Mouse (Mus musculus) frontal cortex, postnatal 14 days (tissue): ENCODE measurements around the gene Nrk.

ENCODE experiments used
- DNase-seq, 2 experiments: peaks; one replicate each; pipeline ENCODE4 v3.0.0; 2022; ENCODE audit warnings: low spot score in 2 of 2

Gene Nrk

DNA sequence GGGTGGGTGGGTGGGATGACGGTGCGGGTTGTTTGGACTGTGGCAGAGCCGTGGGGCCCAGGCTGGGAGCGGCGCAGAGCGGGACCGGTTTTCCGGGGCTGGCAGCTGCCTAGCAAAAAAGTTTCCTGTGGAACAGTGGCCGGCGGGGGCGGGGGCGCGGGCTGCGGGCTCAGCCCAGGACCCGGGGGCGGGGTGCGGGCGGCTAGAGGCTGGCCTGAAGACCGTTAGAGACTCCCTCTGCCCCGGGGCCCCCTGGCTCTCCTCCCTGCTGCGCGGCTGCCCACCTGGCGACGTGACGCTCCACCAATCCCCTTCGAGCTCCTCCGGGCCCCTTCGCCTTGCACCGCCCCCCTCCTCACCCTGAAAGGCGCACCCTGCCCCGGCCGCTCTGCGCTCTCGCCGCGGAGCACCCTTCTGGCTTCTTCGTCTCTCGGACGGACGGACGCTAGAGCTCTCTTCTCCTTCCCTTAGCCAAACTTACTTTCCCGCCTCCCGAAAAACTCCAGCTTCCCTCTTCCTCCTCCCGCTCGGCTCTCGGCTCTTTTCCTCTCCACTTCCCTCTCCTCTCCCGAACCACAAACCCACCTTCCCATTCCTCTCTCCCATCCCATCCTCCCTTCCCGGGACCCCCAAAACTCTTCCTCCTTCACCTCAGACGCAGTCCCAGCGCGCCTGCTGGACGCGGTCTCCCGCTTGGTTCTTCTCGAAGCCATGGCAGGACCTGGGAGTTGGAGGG is at the start of gene Nrk:
Gene Nrk, plus strand, starts transcription at position 390 of the 736 bp plus-strand sequence.
- no peak for DNase-seq

DNA sequence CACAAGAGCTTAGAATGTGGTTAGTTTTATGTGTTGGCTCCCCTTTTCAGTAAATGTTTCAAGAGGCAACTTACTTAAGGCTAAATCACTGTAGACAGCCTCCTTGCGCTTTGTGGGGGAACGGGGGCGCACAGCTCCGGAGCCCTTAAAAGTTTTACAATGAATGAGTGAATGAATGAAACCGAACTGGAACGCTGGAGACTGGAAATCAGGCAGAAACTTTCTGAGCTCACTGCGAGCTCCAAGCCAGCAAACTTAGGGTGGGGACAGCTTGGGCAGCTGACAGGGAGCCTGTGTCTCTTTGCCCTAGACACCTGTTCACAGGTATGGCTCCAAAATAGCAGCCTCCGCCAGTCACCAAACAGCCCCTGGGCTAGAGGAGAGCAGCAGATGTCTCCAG is 864 bp upstream of the Nrk start:
- DNase-seq = no peak

DNA sequence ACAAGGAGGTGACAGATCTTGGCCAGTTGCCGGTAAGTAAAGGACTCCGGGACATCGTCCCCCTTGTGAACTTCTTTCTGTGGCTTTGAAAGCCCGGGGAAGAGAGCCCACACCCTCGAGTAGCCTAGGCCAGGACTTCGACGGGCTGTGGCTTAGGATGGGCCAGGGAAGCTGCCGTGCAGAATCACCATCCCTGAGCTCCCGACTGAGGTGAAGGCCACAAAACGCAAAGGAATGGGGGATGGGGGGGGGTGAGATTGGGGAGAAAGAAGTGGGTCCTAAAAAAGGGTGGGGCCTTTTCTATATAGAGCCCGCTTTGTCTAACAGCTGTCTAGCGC is 516 bp downstream of the Nrk start:
- DNase-seq = no peak

- no peak for DNase-seq
These were observed 4.8 kb downstream of the Nrk start for GRCm38 (mm10) chrX:138919030-138919429.

DNA sequence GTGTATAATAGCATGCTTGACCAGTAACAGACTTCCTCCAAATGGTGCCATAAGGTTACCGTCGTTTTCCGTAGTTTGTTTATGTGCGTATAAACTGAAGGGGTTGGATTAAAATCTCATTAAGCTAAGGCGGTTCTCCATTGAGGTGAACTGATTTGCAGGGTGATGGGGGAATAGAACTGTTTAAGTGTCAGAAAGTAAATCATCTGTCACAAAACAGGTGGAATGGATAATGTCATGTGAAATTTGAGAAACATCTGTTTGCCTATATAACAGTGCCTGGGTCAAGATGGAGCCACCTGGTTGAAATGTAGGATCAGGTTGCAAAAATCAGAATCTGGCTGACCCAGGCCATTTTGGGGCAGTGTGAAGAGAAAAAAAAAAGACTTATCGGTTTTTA is 29.7 kb downstream of the Nrk start:
- no peak for DNase-seq

- no peak for DNase-seq
These were observed 46.5 kb downstream of the Nrk start for GRCm38 (mm10) chrX:138960713-138961112.

GRCm38 (mm10) chrX:138978501-138978900 is 64.3 kb downstream of the Nrk start:
- no peak for DNase-seq

DNA sequence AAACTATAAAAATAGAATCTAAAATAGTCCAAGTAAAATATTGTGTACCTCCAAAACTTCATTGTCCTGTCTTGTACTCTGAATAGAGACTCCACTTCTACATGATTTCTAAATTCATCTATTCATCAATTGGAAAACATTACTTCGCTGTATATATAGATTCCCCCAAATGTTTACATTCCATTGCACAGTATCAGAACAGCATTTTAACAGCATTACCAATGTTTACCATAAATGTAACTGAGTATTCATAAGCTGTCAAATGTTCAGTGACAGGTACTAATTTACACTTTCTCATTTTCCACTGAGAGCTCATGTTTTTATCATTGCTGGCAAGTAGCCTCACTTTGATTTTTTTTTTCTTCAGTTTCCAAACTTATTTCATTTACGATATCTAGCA is 65.0 kb downstream of the Nrk start:
- no peak for DNase-seq

DNA sequence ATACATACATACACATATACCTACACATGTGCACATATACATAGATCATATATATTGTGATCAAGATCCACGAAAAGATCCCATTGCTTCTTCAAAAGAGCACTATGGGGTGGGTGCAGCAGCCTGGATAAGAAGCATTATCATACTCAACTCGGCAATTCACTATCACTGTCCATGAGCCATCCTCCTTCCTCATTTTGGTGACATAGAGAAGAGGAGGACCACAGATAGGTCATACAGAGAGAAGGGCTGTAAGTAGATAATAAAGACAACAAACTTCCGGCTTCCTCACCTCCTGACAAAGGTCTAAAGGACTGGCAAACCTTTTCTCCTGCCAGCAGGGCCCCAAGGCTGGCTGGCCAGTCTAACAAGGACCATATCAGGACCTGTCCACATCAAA is 100.3 kb downstream of the Nrk start:
- no peak for DNase-seq

DNA sequence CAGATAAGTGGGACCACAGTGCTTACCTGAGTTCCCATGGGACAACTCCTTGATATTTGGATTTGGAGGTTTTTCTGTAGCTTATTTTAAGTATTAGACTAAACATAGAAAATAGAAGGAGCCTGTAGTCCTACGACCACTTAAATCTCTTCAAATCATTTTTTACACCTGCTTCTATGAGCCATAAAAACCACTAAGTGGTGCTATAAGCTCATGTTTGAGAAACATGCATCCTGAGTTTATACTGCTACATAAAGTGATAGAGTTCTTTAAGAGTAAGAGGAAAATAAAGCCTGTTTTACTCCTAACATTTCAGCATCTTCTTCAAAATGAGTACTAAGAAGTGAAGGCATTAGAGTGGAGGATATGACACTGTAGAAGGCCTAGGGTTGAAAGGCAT is 102.3 kb downstream of the Nrk start:
- DNase-seq = no peak

DNA sequence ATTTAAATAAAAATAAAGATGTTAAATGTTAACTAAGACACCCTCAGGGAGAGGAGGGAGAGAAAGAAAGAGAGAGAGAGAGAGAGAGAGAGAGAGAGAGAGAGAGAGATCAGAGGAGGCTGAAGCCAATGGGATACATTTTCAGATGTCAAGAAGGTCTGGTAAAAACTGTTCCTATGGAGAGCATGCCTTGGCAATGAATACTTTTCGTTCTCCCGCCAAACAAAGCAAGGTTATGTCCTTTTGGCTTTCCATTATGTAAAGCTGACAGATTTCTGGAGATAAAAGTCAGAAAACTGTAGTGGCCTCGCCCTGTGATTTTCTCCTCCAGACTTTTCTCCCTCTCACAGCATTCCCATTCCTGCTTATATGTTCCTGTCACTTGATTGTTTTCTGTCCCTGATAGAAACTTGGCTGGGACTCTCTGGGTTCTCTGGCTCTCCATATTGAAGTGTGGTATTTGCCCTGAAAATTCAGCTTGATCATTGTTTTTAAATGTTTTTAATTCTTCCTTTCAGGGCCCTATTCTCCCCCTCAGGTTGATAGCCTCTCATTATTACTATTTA is 112.4 kb downstream of the Nrk start:
- DNase-seq = no peak

DNA sequence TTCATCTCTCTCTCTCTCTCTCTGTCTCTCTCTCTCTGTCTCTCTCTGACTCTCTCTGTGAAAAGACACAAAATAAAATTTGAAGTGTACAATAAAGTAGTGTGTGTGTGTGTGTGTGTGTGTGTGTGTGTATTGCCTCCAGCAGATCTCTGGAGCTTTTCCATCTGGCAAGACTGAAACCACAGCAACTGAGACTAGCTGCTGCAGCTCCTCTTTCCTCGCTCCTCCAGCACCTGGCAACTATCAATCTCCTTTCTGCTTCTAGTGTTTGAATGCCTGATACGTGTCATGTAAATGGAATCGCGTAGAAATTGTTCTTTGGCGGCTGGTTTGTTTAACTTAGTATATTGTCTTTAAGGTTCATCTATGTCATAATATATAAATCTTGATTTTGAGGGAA is 113.1 kb downstream of the Nrk start:
- DNase-seq = no peak

DNA sequence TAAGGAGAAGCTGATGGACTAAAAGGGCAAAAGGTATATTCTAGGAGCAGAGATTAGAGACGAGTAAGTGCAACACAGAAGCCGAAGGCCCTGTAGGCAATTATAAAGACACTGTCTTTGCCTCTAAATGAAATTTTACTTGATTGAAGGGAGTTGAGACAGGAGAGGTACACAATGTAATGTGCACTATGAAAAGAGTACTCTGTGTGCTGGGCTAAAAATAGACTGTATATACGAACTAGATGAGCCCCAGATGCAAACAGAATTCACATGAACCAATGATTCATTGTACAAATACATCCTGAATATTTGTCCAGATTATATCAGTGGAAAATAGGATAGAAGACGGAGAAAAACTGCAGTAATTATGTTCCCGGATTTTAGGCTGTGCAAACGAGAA is 113.7 kb downstream of the Nrk start:
- DNase-seq = no peak

- DNase-seq = no peak
These were observed 123.4 kb downstream of the Nrk start for GRCm38 (mm10) chrX:139037666-139038065.

GRCm38 (mm10) chrX:139039314-139039713 is 125.1 kb downstream of the Nrk start:
- DNase-seq = no peak

- DNase-seq = no peak
These were observed 126.9 kb downstream of the Nrk start for GRCm38 (mm10) chrX:139041148-139041547.

- DNase-seq = no peak
These were observed 137.7 kb downstream of the Nrk start for GRCm38 (mm10) chrX:139051976-139052375.

DNA sequence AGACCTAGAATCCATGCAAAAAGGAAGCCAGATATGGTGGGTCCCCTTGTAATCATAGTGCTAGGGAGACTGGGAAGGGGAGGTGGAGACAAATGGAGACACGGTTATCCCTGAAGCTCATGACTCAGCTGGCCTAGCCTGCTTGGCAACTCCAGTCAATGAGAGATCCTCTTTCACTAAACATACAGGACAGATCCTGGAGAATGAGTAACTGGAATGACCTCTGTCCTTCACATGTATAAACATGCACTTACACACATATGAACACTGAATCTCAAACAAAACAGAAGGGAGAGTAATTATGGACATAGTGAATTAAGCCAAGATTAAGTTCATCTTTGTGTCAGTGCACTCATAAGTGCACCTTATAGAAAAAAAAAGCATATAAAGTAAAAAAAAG is 138.9 kb downstream of the Nrk start:
- DNase-seq = no peak
